Mouse (Mus musculus): Measurements from ENCODE around the gene Abr. TPM values are rescaled to one million over a fixed set of nuclear protein-coding genes. Genes with fewer than 3 reads are reported as not detected.
A peak's percentile ranks its signal among the peaks of the same experiment; 100 is the strongest.

The Abr gene
- polyA plus RNA-seq, 1 experiment = 170 TPM

GRCm38 (mm10) chr11:76639269-76639985 is 17.3 kb upstream of the Abr start:
- H3K4me3 ChIP-seq (replicated peaks; ENCODE audit: insufficient read depth, low read depth, low read length) = no peak overlapping the region
- peaks cover 3% of the 10 kb centered on the region; the same call in 1 of the 2 replicates for H3K4me1 ChIP-seq (ENCODE audit: control insufficient read depth, insufficient read depth, low read length)
- WGBS = 19% methylated on average over 17 of the region's 17 CpGs
- peak; percentile 58 to 68 for DNase-seq
- no peak for TF ChIP-seq CTCF (IDR thresholded peaks at IDR 0.05; ENCODE audit: borderline replicate concordance, insufficient read depth, low read depth, low read length)
- H3K27me3 ChIP-seq (ENCODE audit: control insufficient read depth, insufficient read depth, low read length) = no peaks in the 10 kb centered on the region
- H3K27ac ChIP-seq (ENCODE audit: insufficient read depth, low read length) = no peak overlapping the region

DNA sequence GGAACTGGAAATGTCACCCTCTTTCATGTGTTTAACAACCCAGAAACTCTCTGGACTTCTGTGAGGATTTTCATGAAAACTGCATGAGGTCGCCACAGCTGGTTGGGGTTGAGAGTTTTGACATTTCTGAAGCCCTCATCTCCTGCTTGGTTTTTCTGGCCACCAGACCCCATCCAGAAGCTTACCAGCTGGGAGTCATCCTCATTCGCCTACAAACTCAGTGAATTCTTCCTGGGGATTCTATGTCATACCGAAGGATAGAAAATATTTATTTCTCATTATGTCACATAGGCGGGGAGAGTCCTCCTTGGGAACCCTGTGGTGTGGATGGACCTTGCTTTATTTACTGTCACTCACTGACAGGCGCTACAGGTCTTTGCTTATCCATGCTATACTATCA is 8.4 kb upstream of the Abr start:
- TF ChIP-seq CTCF (IDR thresholded peaks at IDR 0.05; ENCODE audit: borderline replicate concordance, insufficient read depth, low read depth, low read length) (no peak), POLR2A (IDR thresholded peaks at IDR 0.05; ENCODE audit: borderline replicate concordance, insufficient read depth, low read length) (no peak)
- WGBS = 89% methylated on average over 5 of the region's 5 CpGs

GRCm38 (mm10) chr11:76630023-76630422 is 7.9 kb upstream of the Abr start:
- 40% methylated on average over 2 of the region's 2 CpGs for WGBS
- no peak for DNase-seq
- Histone ChIP-seq H3K4me1 (ENCODE audit: control insufficient read depth, insufficient read depth, low read length) (no peaks in the 10 kb centered on the region), H3K4me3 (replicated peaks; ENCODE audit: insufficient read depth, low read depth, low read length) (no peak overlapping the region), H3K27me3 (ENCODE audit: control insufficient read depth, insufficient read depth, low read length) (no peaks in the 10 kb centered on the region), H3K27ac (ENCODE audit: insufficient read depth, low read length) (no peak overlapping the region)
- TF ChIP-seq POLR2A (IDR thresholded peaks at IDR 0.05; ENCODE audit: borderline replicate concordance, insufficient read depth, low read length) = no peak
- no peak for TF ChIP-seq CTCF (IDR thresholded peaks at IDR 0.05; ENCODE audit: borderline replicate concordance, insufficient read depth, low read depth, low read length)

More for the DNA sequence above, 8.4 kb upstream of the Abr start:
- DNase-seq = no peak
- no peaks in the 10 kb centered on the region for H3K4me1 ChIP-seq (ENCODE audit: control insufficient read depth, insufficient read depth, low read length)
- H3K27ac ChIP-seq (ENCODE audit: insufficient read depth, low read length) = no peak overlapping the region
- H3K27me3 ChIP-seq (ENCODE audit: control insufficient read depth, insufficient read depth, low read length) = no peaks in the 10 kb centered on the region
- no peak overlapping the region for H3K4me3 ChIP-seq (replicated peaks; ENCODE audit: insufficient read depth, low read depth, low read length)

DNA sequence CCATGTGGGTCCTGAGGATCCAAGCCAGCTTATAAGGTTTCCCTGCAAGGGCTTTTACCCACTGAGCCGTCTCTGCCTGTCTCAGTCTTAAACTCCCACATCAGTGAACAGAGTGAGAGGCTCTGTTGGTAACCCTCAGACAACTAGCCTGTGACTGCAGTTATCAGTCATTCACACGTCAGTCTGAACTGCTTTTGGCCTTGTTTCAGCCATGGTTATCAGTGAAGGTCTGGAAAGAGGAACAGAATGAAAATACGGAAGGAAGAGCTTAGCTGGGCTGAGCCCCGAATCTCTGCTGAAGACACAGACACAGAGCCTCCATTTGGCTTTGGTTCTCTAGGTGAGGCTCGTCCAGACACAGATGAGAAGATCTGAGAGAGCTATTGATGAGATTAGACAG is 6.5 kb upstream of the Abr start:
- WGBS = 86% methylated on average over 5 of the region's 5 CpGs
- Histone ChIP-seq H3K27ac (ENCODE audit: insufficient read depth, low read length) (no peak overlapping the region), H3K4me3 (replicated peaks; ENCODE audit: insufficient read depth, low read depth, low read length) (no peak overlapping the region), H3K4me1 (ENCODE audit: control insufficient read depth, insufficient read depth, low read length) (no peaks in the 10 kb centered on the region), H3K27me3 (ENCODE audit: control insufficient read depth, insufficient read depth, low read length) (no peaks in the 10 kb centered on the region)
- TF ChIP-seq CTCF (IDR thresholded peaks at IDR 0.05; ENCODE audit: borderline replicate concordance, insufficient read depth, low read depth, low read length) (no peak), POLR2A (IDR thresholded peaks at IDR 0.05; ENCODE audit: borderline replicate concordance, insufficient read depth, low read length) (no peak)
- no peak for DNase-seq

- WGBS = 93% methylated on average over 3 of the region's 3 CpGs
- DNase-seq = no peak
- Histone ChIP-seq H3K27ac (ENCODE audit: insufficient read depth, low read length) (no peak overlapping the region), H3K4me3 (replicated peaks; ENCODE audit: insufficient read depth, low read depth, low read length) (no peak overlapping the region), H3K27me3 (ENCODE audit: control insufficient read depth, insufficient read depth, low read length) (no peaks in the 10 kb centered on the region; the same call in 1 of the 2 replicates), H3K4me1 (ENCODE audit: control insufficient read depth, insufficient read depth, low read length) (no peaks in the 10 kb centered on the region)
- no peak for TF ChIP-seq CTCF (IDR thresholded peaks at IDR 0.05; ENCODE audit: borderline replicate concordance, insufficient read depth, low read depth, low read length)
- TF ChIP-seq POLR2A (IDR thresholded peaks at IDR 0.05; ENCODE audit: borderline replicate concordance, insufficient read depth, low read length) = no peak
These were observed 2.8 kb upstream of the Abr start for GRCm38 (mm10) chr11:76624881-76625280.

DNA sequence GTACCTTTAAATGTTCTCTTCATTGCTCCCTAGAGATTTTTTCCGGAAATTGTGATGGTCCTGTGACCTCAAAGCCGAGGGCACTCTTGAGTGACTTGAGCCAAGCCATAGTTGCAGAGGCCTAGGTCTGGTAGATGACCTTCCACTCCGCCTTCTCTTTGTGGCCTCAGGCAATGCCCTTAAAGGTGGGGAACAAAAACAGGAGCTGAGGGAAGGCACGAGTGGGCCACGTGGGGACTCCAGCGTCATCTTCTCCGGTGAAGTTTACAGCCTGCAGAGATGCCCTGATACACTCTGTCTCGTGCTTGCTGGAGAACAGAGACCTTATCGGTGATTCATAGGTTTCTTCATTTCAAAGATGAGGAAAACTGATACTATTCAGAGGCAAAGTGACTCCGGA is 2.0 kb upstream of the Abr start:
- no peaks in the 10 kb centered on the region for H3K4me1 ChIP-seq (ENCODE audit: control insufficient read depth, insufficient read depth, low read length)
- no peak for DNase-seq
- WGBS = 89% methylated on average over 10 of the region's 10 CpGs
- no peak overlapping the region for H3K4me3 ChIP-seq (replicated peaks; ENCODE audit: insufficient read depth, low read depth, low read length)
- H3K27me3 ChIP-seq (ENCODE audit: control insufficient read depth, insufficient read depth, low read length) = no peaks in the 10 kb centered on the region; the same call in 1 of the 2 replicates
- TF ChIP-seq CTCF (IDR thresholded peaks at IDR 0.05; ENCODE audit: borderline replicate concordance, insufficient read depth, low read depth, low read length) = no peak
- TF ChIP-seq POLR2A (IDR thresholded peaks at IDR 0.05; ENCODE audit: borderline replicate concordance, insufficient read depth, low read length) = no peak
- no peak overlapping the region for H3K27ac ChIP-seq (ENCODE audit: insufficient read depth, low read length)

GRCm38 (mm10) chr11:76623206-76623961 is 1.3 kb upstream of the Abr start:
- H3K4me3 ChIP-seq (replicated peaks; ENCODE audit: insufficient read depth, low read depth, low read length) = peak overlapping the region; percentile 45
- DNase-seq = peak in 1 of 2 experiments; percentile 26
- WGBS = 2% methylated on average over 61 of the region's 72 CpGs
- no peak overlapping the region for H3K27ac ChIP-seq (ENCODE audit: insufficient read depth, low read length)
- no peaks in the 10 kb centered on the region for H3K4me1 ChIP-seq (ENCODE audit: control insufficient read depth, insufficient read depth, low read length)
- no peaks in the 10 kb centered on the region; the same call in 1 of the 2 replicates for H3K27me3 ChIP-seq (ENCODE audit: control insufficient read depth, insufficient read depth, low read length)
- TF ChIP-seq CTCF (IDR thresholded peaks at IDR 0.05; ENCODE audit: borderline replicate concordance, insufficient read depth, low read depth, low read length) (no peak), POLR2A (IDR thresholded peaks at IDR 0.05; ENCODE audit: borderline replicate concordance, insufficient read depth, low read length) (no peak)

Data from cerebellum, adult 2 months (tissue).